Mouse (Mus musculus): ENCODE data around the gene Rasgrf2. TPM values are rescaled to one million over a fixed set of nuclear protein-coding genes. Genes with fewer than 3 reads are reported as not detected.

Rasgrf2 gene
- polyA plus RNA-seq, 1 experiment from 2014 or later, result 0.39 TPM

- WGBS, result 73% methylated on average over 2 of the region's 2 CpGs
- H3K9ac ChIP-seq (ENCODE audit: low read length), result no peak overlapping the region
- H3K27ac ChIP-seq (replicated peaks), result no peak overlapping the region
- no peaks in the 10 kb centered on the region for H3K9me3 ChIP-seq (ENCODE audit: control insufficient read depth, low read length)
- ATAC-seq (ENCODE audit: low FRiP score, low TSS enrichment) (no peak), DNase-seq (ENCODE audit: low spot score) (no peak)
- no peak overlapping the region for H3K4me3 ChIP-seq (ENCODE audit: low read depth, low read length)
- no peak overlapping the region for H3K4me2 ChIP-seq (replicated peaks; ENCODE audit: low read depth)
- H3K4me1 ChIP-seq (replicated peaks; ENCODE audit: control insufficient read depth, insufficient read depth), result no peaks in the 10 kb centered on the region
- no peaks in the 10 kb centered on the region for H3K27me3 ChIP-seq (ENCODE audit: control insufficient read depth, insufficient read depth, low read length)
- no peaks in the 10 kb centered on the region for H3K36me3 ChIP-seq (ENCODE audit: control insufficient read depth, insufficient read depth, low read length)
- TF ChIP-seq CTCF (IDR thresholded peaks at IDR 0.05; ENCODE audit: low read depth) (no peak), EP300 (optimal IDR thresholded peaks at IDR 0.05) (no peak)
Observed at GRCm38 (mm10) chr13:92067831-92068230, 63.6 kb downstream of the Rasgrf2 start.

GRCm38 (mm10) chr13:92053748-92054147 is 77.7 kb downstream of the Rasgrf2 start:
- no peak for ATAC-seq (ENCODE audit: low FRiP score, low TSS enrichment)
- 90% methylated on average over 12 of the region's 12 CpGs for WGBS
- no peaks in the 10 kb centered on the region for H3K9me3 ChIP-seq (ENCODE audit: control insufficient read depth, low read length)

GRCm38 (mm10) chr13:92053001-92053400 is 78.5 kb downstream of the Rasgrf2 start:
- no peak for DNase-seq (ENCODE audit: low spot score)
- Histone ChIP-seq H3K27me3 (ENCODE audit: control insufficient read depth, insufficient read depth, low read length) (no peaks in the 10 kb centered on the region), H3K27ac (replicated peaks) (no peak overlapping the region), H3K4me1 (replicated peaks; ENCODE audit: control insufficient read depth, insufficient read depth) (no peaks in the 10 kb centered on the region), H3K4me3 (ENCODE audit: low read depth, low read length) (no peak overlapping the region), H3K4me2 (replicated peaks; ENCODE audit: low read depth) (no peak overlapping the region), H3K9me3 (ENCODE audit: control insufficient read depth, low read length) (no peaks in the 10 kb centered on the region), H3K36me3 (ENCODE audit: control insufficient read depth, insufficient read depth, low read length) (no peaks in the 10 kb centered on the region), H3K9ac (ENCODE audit: low read length) (no peak overlapping the region)
- WGBS, result 69% methylated on average over 3 of the region's 3 CpGs
- no peak for TF ChIP-seq CTCF (IDR thresholded peaks at IDR 0.05; ENCODE audit: low read depth)
- no peak for TF ChIP-seq EP300 (optimal IDR thresholded peaks at IDR 0.05)
- no peak for ATAC-seq (ENCODE audit: low FRiP score, low TSS enrichment)

More at GRCm38 (mm10) chr13:92053748-92054147, 77.7 kb downstream of the Rasgrf2 start:
- no peak overlapping the region for H3K4me3 ChIP-seq (ENCODE audit: low read depth, low read length)
- no peaks in the 10 kb centered on the region for H3K36me3 ChIP-seq (ENCODE audit: control insufficient read depth, insufficient read depth, low read length)
- no peaks in the 10 kb centered on the region for H3K4me1 ChIP-seq (replicated peaks; ENCODE audit: control insufficient read depth, insufficient read depth)
- no peak for TF ChIP-seq EP300 (optimal IDR thresholded peaks at IDR 0.05)
- TF ChIP-seq CTCF (IDR thresholded peaks at IDR 0.05; ENCODE audit: low read depth), result no peak
- H3K27ac ChIP-seq (replicated peaks), result no peak overlapping the region
- no peak for DNase-seq (ENCODE audit: low spot score)
- no peaks in the 10 kb centered on the region for H3K27me3 ChIP-seq (ENCODE audit: control insufficient read depth, insufficient read depth, low read length)
- H3K9ac ChIP-seq (ENCODE audit: low read length), result no peak overlapping the region
- no peak overlapping the region for H3K4me2 ChIP-seq (replicated peaks; ENCODE audit: low read depth)

- WGBS, result 66% methylated on average over 3 of the region's 3 CpGs
- H3K36me3 ChIP-seq (ENCODE audit: control insufficient read depth, insufficient read depth, low read length), result no peaks in the 10 kb centered on the region
Observed at GRCm38 (mm10) chr13:92051216-92051615, 80.2 kb downstream of the Rasgrf2 start.

GRCm38 (mm10) chr13:92041584-92042563 is 89.6 kb downstream of the Rasgrf2 start:
- ATAC-seq (ENCODE audit: low FRiP score, low TSS enrichment) (no peak), DNase-seq (ENCODE audit: low spot score) (no peak)
- no peak overlapping the region for H3K4me2 ChIP-seq (replicated peaks; ENCODE audit: low read depth)
- H3K27me3 ChIP-seq (ENCODE audit: control insufficient read depth, insufficient read depth, low read length), result no peaks in the 10 kb centered on the region
- H3K36me3 ChIP-seq (ENCODE audit: control insufficient read depth, insufficient read depth, low read length), result no peaks in the 10 kb centered on the region
- H3K4me1 ChIP-seq (replicated peaks; ENCODE audit: control insufficient read depth, insufficient read depth), result no peaks in the 10 kb centered on the region
- TF ChIP-seq CTCF (IDR thresholded peaks at IDR 0.05; ENCODE audit: low read depth), result no peak
- TF ChIP-seq EP300 (optimal IDR thresholded peaks at IDR 0.05), result no peak
- no peaks in the 10 kb centered on the region for H3K9me3 ChIP-seq (ENCODE audit: control insufficient read depth, low read length)
- H3K4me3 ChIP-seq (ENCODE audit: low read depth, low read length), result no peak overlapping the region
- 46% methylated on average over 8 of the region's 8 CpGs for WGBS
- no peak overlapping the region for H3K9ac ChIP-seq (ENCODE audit: low read length)
- no peak overlapping the region; the same call in 1 of the 2 replicates for H3K27ac ChIP-seq (replicated peaks)

More at GRCm38 (mm10) chr13:92051216-92051615, 80.2 kb downstream of the Rasgrf2 start:
- Histone ChIP-seq H3K9me3 (ENCODE audit: control insufficient read depth, low read length) (no peaks in the 10 kb centered on the region), H3K27ac (replicated peaks) (no peak overlapping the region), H3K4me2 (replicated peaks; ENCODE audit: low read depth) (no peak overlapping the region), H3K4me1 (replicated peaks; ENCODE audit: control insufficient read depth, insufficient read depth) (no peaks in the 10 kb centered on the region), H3K27me3 (ENCODE audit: control insufficient read depth, insufficient read depth, low read length) (no peaks in the 10 kb centered on the region), H3K9ac (ENCODE audit: low read length) (no peak overlapping the region), H3K4me3 (ENCODE audit: low read depth, low read length) (no peak overlapping the region)
- TF ChIP-seq EP300 (optimal IDR thresholded peaks at IDR 0.05) (no peak), CTCF (IDR thresholded peaks at IDR 0.05; ENCODE audit: low read depth) (no peak)
- ATAC-seq (ENCODE audit: low FRiP score, low TSS enrichment) (no peak), DNase-seq (ENCODE audit: low spot score) (no peak)

Measured in stomach, postnatal 0 days (tissue).